9 mouse cellular contexts compared by ENCODE assay signal in genomic region chr11:81152460-81153160, GRCm38 (mm10).
DNase-seq lines count a peak whose midpoint lies in the region; ATAC-seq and TF ChIP-seq lines count a peak whose summit lies in the region.
"Had no signal": no experiment of that assay in that cellular context is flagged by ENCODE, and none has a peak within 500 bp of the region (broad histone marks: within the 10 kb centered on the region; RNA-seq: fewer than 3 reads in every experiment).

No protein-coding gene starts in this region.

- peaks cover 71% of the 10 kb centered on the region for H3K27me3 ChIP-seq in lung, embryonic 14.5 days (ENCODE audit: insufficient read depth, low read length)
- H3K27me3 ChIP-seq in liver, embryonic 14.5 days (ENCODE audit: control insufficient read depth, insufficient read depth, low read length), result peaks cover 38% of the 10 kb centered on the region

- WGBS in lung, embryonic 14.5 days, result under 1% methylated on average over 55 of the region's 55 CpGs
- 2% methylated on average over 53 of the region's 55 CpGs for WGBS in liver, embryonic 14.5 days (ENCODE audit: insufficient replicate concordance)

- peak; percentile 57 for TF ChIP-seq CTCF in lung, embryonic 14.5 days (IDR thresholded peaks at IDR 0.05; ENCODE audit: low read depth)
- TF ChIP-seq CTCF in liver, embryonic 14.5 days (IDR thresholded peaks at IDR 0.05; ENCODE audit: low read depth), result no peak

- H3K4me1 ChIP-seq in lung, embryonic 14.5 days (ENCODE audit: insufficient read depth), result 0 out of 2 replicates have a peak, but pooled peaks cover 3% of the 10 kb centered on the region
- H3K4me1 ChIP-seq in liver, embryonic 14.5 days (replicated peaks; ENCODE audit: control insufficient read depth in 2 of 2, insufficient read depth in 2 of 2, low read length in 1 of 2), result no peaks in the 10 kb centered on the region

- H3K9ac ChIP-seq in lung, embryonic 14.5 days, result peak overlapping the region; percentile 40
- H3K9ac ChIP-seq in liver, embryonic 14.5 days (replicated peaks), result no peak overlapping the region

- H3K9me3 ChIP-seq in lung, embryonic 14.5 days (ENCODE audit: low read depth, low read length), result no peaks in the 10 kb centered on the region
- no peaks in the 10 kb centered on the region for H3K9me3 ChIP-seq in liver, embryonic 14.5 days (ENCODE audit: control insufficient read depth, low read length)

- peak; percentile 69 for ATAC-seq in lung, embryonic 14.5 days (ENCODE audit: insufficient read depth)
- ATAC-seq in liver, embryonic 14.5 days (ENCODE audit: insufficient read depth), result no peak
- no peak for ATAC-seq in monocyte, adult 5-6 weeks (replicated peaks; ENCODE audit: insufficient number of reproducible peaks, low FRiP score, low TSS enrichment, poor library complexity, severe bottlenecking)
- ATAC-seq: Patski had no signal

- DNase-seq in lung, embryonic 14.5 days, result peak; percentile 55
- no peak for DNase-seq in lung, adult 18-20 months
- DNase-seq in cerebellum, postnatal 10 days, result peak; percentile 92 to 93
- DNase-seq in frontal cortex, postnatal 14 days (ENCODE audit: low spot score in 2 of 2), result peak; percentile 62 to 68
- DNase-seq in kidney, postnatal 14 days, result peak; percentile 29
- DNase-seq in liver, embryonic 14.5 days (ENCODE audit: low read depth in 3 of 3, low spot score in 3 of 3), result no peak
- DNase-seq in right cerebral cortex, postnatal 36 days (ENCODE audit: low spot score in 2 of 2), result peak; percentile 60 to 62

- H3K4me3 ChIP-seq in lung, embryonic 14.5 days (ENCODE audit: low read depth, low read length), result peak overlapping the region; percentile 49
- H3K4me3 ChIP-seq in liver, embryonic 14.5 days (ENCODE audit: insufficient read depth in 1 of 2, low read depth in 2 of 2, low read length in 2 of 2), result peak overlapping the region in 1 of 2 experiments; percentile 17; a peak in 2 of 4 replicates

- TF ChIP-seq EP300 in liver, embryonic 14.5 days (IDR thresholded peaks at IDR 0.05; ENCODE audit: low read depth), result no peak

- peak overlapping the region; percentile 94 for H3K4me2 ChIP-seq in lung, embryonic 14.5 days
- H3K4me2 ChIP-seq in liver, embryonic 14.5 days (ENCODE audit: low read depth), result peak overlapping the region; percentile 42

- H3K27ac ChIP-seq in lung, embryonic 14.5 days (ENCODE audit: low read depth), result no peak overlapping the region
- no peak overlapping the region for H3K27ac ChIP-seq in liver, embryonic 14.5 days

- H3K36me3 ChIP-seq in lung, embryonic 14.5 days (ENCODE audit: insufficient read depth), result no peaks in the 10 kb centered on the region
- H3K36me3 ChIP-seq in liver, embryonic 14.5 days (replicated peaks; ENCODE audit: control insufficient read depth, insufficient read depth, low read depth), result no peaks in the 10 kb centered on the region

Comparison
In these comparisons a context has a peak if more than half of its experiments do, and no peak if none do; other contexts are left out.
1. DNase-seq: peak in lung, embryonic 14.5 days (single experiment), cerebellum, postnatal 10 days (2 of 2), frontal cortex, postnatal 14 days (2 of 2), kidney, postnatal 14 days (single experiment) and right cerebral cortex, postnatal 36 days (2 of 2); none in lung, adult 18-20 months (0 of 2) and liver, embryonic 14.5 days (0 of 3).